Mouse (Mus musculus): ENCODE measurements around the gene Olfr397.

Olfr397 gene

DNA sequence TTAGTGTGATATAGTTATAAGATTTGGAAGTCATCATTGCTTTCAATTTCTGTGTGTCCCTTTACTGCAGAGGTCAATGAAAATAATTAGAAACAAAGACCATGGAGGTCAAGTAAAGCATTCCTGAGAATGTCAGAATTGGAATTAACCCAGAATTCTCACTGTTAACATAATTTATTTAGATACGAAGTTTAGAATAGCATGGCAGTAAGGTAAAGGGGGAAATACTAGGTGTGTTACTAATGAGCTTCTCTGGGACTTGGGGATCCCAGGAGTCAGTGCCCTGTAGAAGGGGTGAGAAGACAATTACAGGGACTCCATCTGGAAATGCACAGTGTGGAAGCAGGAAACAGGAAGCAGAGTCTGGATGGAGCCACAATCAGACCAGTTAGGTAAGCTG lies at the start of gene Olfr397:
TSS of gene Olfr397 (plus strand) at position 301 of the 400 bp plus-strand sequence.
- no peak for DNase-seq (ENCODE audit: low spot score)

DNA sequence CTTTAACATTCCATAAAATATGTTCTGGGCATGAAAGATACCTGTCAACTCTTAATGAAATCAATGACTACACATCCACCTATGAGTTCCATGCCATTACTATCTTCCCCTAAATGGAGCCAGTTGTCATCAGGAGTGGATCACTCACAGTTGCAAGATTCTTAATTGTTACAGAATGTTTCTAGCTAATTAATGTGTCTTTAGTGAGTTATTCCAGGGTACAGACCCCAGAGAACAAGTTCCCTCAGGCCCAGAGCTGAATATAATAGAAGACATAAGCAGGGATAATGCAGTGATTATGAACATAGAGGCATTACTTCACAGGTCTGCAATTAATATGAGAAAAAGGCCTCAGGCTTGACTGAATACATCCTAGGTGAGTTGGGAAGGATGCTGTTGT lies 24.2 kb upstream of the Olfr397 start, which contains the start of gene Olfr23:
TSS of gene Olfr23 (plus strand) at position 301 of the 400 bp plus-strand sequence.
- no peak for DNase-seq (ENCODE audit: low spot score)

DNA sequence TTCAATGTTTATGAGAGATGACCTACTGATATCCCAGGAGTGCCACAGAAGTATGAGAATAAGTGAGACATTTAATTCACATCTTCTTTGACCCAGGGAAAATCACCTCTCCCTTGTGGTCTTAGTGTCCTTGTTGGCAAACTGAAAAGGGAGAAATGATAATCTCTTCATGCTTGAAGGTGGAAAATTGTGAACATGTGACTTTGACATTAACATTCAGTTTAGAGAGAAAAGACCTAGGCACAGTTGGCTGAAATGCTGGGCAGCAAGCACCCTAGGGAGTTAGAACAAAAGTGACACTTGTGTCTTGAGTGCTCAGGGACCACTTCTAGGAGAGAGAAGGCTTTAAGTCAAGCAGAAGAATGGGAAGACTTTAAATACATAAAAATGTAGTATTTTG lies 29.7 kb downstream of the Olfr397 start, which contains the start of gene Olfr398:
TSS of gene Olfr398 (minus strand) at position 101 of the 400 bp plus-strand sequence.
- no peak for DNase-seq (ENCODE audit: low spot score)

DNA sequence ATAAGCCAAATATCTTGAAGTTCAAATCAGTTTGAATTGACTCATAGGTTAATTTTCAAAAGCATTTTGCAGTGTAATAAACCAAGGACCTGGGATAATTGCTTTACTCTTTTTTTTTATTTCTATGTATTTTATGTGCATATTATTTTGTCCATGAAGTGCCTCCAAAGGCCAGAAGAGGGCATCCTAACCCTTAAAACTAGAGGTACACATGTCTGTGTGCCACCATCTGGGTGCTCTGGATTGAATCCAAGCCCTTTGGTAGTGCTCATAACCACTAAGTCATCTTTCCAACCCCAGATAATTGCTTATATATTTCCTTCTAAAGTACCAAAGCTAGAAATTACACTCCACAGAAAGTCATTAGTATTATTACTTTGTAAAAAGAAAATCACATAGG lies 32.5 kb downstream of the Olfr397 start:
- no peak for DNase-seq (ENCODE audit: low spot score)

Measured in layer of hippocampus, adult 9-10 months (tissue).